Mouse (Mus musculus) brown adipose tissue, adult 24 weeks (tissue): ENCODE results near the gene Dgcr2. TPM values are rescaled to one million over a fixed set of nuclear protein-coding genes. Genes with fewer than 3 reads are reported as not detected.

ENCODE experiments used
- H3K27ac ChIP-seq: fragments of 200-500 bp; replicated peaks from 2 replicates; pipeline ENCODE4 v1.5.1; 2012; ENCODE audit warnings: low read depth, mild to moderate bottlenecking, low read length
- H3K4me1 ChIP-seq: fragments of 200-500 bp; 2 replicates; pipeline ENCODE4 v1.6.1; 2012; ENCODE audit warnings: low read length, mixed read lengths; ENCODE audit not compliant: control insufficient read depth, insufficient read depth, insufficient read length
- H3K4me3 ChIP-seq: fragments of 200-500 bp; 2 replicates; pipeline ENCODE4 v1.5.1; 2012; ENCODE audit warnings: low read depth, mild to moderate bottlenecking, low read length, moderate library complexity; ENCODE audit not compliant: insufficient read depth
- polyA plus RNA-seq: library from polyadenylated mRNA; stranded (reverse); fragments of >200 nt; gene quantifications from 2 replicates; pipeline ENCODE4 v1.2.4, GENCODE M21; 2012; ENCODE audit not compliant: missing spikeins, insufficient read depth, insufficient read length

The Dgcr2 gene
- polyA plus RNA-seq, 1 experiment, result 15.5 TPM

GRCm38 (mm10) chr16:17884116-17884515, 14.2 kb downstream of the Dgcr2 start:
- Histone ChIP-seq H3K27ac (no peak overlapping the region), H3K4me3 (no peak overlapping the region), H3K4me1 (0 out of 2 replicates have a peak, but pooled peaks cover 2% of the 10 kb centered on the region)

- Histone ChIP-seq H3K27ac (no peak overlapping the region), H3K4me3 (no peak overlapping the region), H3K4me1 (0 out of 2 replicates have a peak, but pooled peaks cover 2% of the 10 kb centered on the region)
Measured at GRCm38 (mm10) chr16:17882196-17882595, 16.2 kb downstream of the Dgcr2 start.

GRCm38 (mm10) chr16:17879571-17879970, 18.8 kb downstream of the Dgcr2 start:
- Histone ChIP-seq H3K4me3 (no peak overlapping the region), H3K4me1 (peaks cover 7% of the 10 kb centered on the region)

GRCm38 (mm10) chr16:17876096-17876495, 22.3 kb downstream of the Dgcr2 start:
- no peak overlapping the region for H3K4me3 ChIP-seq
- H3K4me1 ChIP-seq, result peaks cover 7% of the 10 kb centered on the region
- no peak overlapping the region for H3K27ac ChIP-seq

More at GRCm38 (mm10) chr16:17879571-17879970, 18.8 kb downstream of the Dgcr2 start:
- H3K27ac ChIP-seq, result no peak overlapping the region

- Histone ChIP-seq H3K4me1 (peaks cover 7% of the 10 kb centered on the region), H3K27ac (no peak overlapping the region; the same call in 1 of the 2 replicates), H3K4me3 (no peak overlapping the region)
Measured at GRCm38 (mm10) chr16:17875174-17875573, 23.2 kb downstream of the Dgcr2 start.

GRCm38 (mm10) chr16:17872995-17873394, 25.4 kb downstream of the Dgcr2 start:
- peaks cover 5% of the 10 kb centered on the region for H3K4me1 ChIP-seq
- no peak overlapping the region for H3K4me3 ChIP-seq
- no peak overlapping the region for H3K27ac ChIP-seq

- Histone ChIP-seq H3K4me3 (no peak overlapping the region), H3K27ac (no peak overlapping the region), H3K4me1 (peaks cover 5% of the 10 kb centered on the region)
Measured at GRCm38 (mm10) chr16:17871248-17871647, 27.1 kb downstream of the Dgcr2 start.

- H3K4me3 ChIP-seq, result no peak overlapping the region
- no peaks in the 10 kb centered on the region for H3K4me1 ChIP-seq
- no peak overlapping the region for H3K27ac ChIP-seq
Measured at GRCm38 (mm10) chr16:17865770-17866169, 32.6 kb downstream of the Dgcr2 start.

- Histone ChIP-seq H3K4me1 (no peaks in the 10 kb centered on the region), H3K4me3 (no peak overlapping the region), H3K27ac (no peak overlapping the region)
Measured at GRCm38 (mm10) chr16:17865293-17865692, 33.1 kb downstream of the Dgcr2 start.

GRCm38 (mm10) chr16:17858592-17858991, 39.8 kb downstream of the Dgcr2 start:
- Histone ChIP-seq H3K27ac (no peak overlapping the region), H3K4me1 (peaks cover 5% of the 10 kb centered on the region), H3K4me3 (no peak overlapping the region)

GRCm38 (mm10) chr16:17857157-17857556, 41.2 kb downstream of the Dgcr2 start:
- Histone ChIP-seq H3K27ac (no peak overlapping the region), H3K4me3 (no peak overlapping the region), H3K4me1 (peaks cover 5% of the 10 kb centered on the region)

GRCm38 (mm10) chr16:17853263-17853662, 45.1 kb downstream of the Dgcr2 start:
- Histone ChIP-seq H3K4me1 (peaks cover 5% of the 10 kb centered on the region), H3K27ac (no peak overlapping the region), H3K4me3 (no peak overlapping the region)

GRCm38 (mm10) chr16:17851860-17852259, 46.5 kb downstream of the Dgcr2 start:
- Histone ChIP-seq H3K27ac (no peak overlapping the region), H3K4me3 (no peak overlapping the region), H3K4me1 (no peaks in the 10 kb centered on the region)

- no peak overlapping the region for H3K27ac ChIP-seq
- H3K4me1 ChIP-seq, result no peaks in the 10 kb centered on the region
- no peak overlapping the region for H3K4me3 ChIP-seq
Measured at GRCm38 (mm10) chr16:17851331-17851730, 47.0 kb downstream of the Dgcr2 start.

GRCm38 (mm10) chr16:17849486-17849885, 48.9 kb downstream of the Dgcr2 start:
- Histone ChIP-seq H3K4me3 (no peak overlapping the region), H3K27ac (no peak overlapping the region), H3K4me1 (no peaks in the 10 kb centered on the region)

GRCm38 (mm10) chr16:17848928-17849327, 49.4 kb downstream of the Dgcr2 start:
- Histone ChIP-seq H3K4me1 (no peaks in the 10 kb centered on the region), H3K27ac (no peak overlapping the region), H3K4me3 (no peak overlapping the region)

GRCm38 (mm10) chr16:17848431-17848830, 49.9 kb downstream of the Dgcr2 start:
- Histone ChIP-seq H3K4me3 (no peak overlapping the region), H3K27ac (no peak overlapping the region), H3K4me1 (no peaks in the 10 kb centered on the region)
